ENCODE assay signal across 9 mouse cellular contexts in the genomic region with DNA sequence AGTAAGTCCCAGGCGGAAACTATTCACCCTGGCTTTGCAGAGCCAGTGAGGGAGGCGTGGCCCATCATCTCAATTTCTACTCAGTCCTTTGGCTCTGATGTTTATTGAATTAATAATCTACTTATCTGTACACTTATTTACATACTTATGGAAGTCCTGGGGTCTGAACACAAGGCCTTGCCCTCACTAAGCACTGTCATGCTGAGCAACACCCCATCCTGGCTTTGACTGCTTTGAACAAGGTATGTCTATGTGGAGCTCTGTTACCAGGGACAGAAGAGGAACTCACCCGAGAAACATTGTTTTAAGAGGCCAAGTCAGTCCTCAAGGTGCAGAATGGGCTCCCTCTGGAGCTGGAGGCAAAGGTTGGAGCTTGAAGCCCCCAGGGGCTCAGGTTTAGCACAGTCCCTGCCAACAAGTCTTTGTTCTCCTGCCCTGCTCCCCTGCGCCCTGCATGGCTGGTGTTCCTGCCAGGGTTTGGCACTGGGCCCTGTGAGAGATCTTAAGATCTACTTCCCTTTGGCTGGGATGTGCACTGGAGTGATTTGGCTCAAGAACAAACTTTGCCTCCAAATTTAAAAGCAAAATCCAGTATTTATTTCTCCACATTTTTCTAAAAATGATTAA. TPM values are rescaled to one million over a fixed set of nuclear protein-coding genes. Genes with fewer than 3 reads are reported as not detected.
A peak's percentile ranks its signal among the peaks of the same experiment; 100 is the strongest.
DNase-seq lines count a peak whose midpoint lies in the region; ATAC-seq and TF ChIP-seq lines count a peak whose summit lies in the region.
"Had no signal": no experiment of that assay in that cellular context is flagged by ENCODE, and none has a peak within 500 bp of the region (broad histone marks: within the 10 kb centered on the region; RNA-seq: fewer than 3 reads in every experiment).

No protein-coding gene starts in this region.

- no peak for TF ChIP-seq EP300 in liver, postnatal 0 days (IDR thresholded peaks at IDR 0.05; ENCODE audit: low read depth)

- no peak for ATAC-seq in liver, postnatal 0 days
- ATAC-seq: inflammation-experienced regulatory T-cells, adult 6 months had no signal

- H3K27me3 ChIP-seq in liver, postnatal 0 days (ENCODE audit: insufficient read depth, low read length), result no peaks in the 10 kb centered on the region

- DNase-seq in heart, adult 11 months, result peak; percentile 94
- DNase-seq in heart, adult 8-10 months (ENCODE audit: low spot score), result no peak
- peak; percentile 75 for DNase-seq in urinary bladder, postnatal 14 days (ENCODE audit: low spot score)
- DNase-seq in urinary bladder, adult 18-20 months (ENCODE audit: low spot score in 2 of 2), result no peak
- DNase-seq in liver, postnatal 0 days, result no peak
- DNase-seq in neural tube, embryonic 10.5 days (ENCODE audit: extremely low spot score, low spot score), result no peak
- DNase-seq in thymus, adult 18-20 months, result no peak
- no peak for DNase-seq in layer of hippocampus, adult 9-11 months

- no peaks in the 10 kb centered on the region for H3K9me3 ChIP-seq in liver, postnatal 0 days (ENCODE audit: low read length)

- H3K9ac ChIP-seq in liver, postnatal 0 days (replicated peaks), result no peak overlapping the region

- H3K4me2 ChIP-seq in liver, postnatal 0 days (ENCODE audit: low read depth, low read length), result no peak overlapping the region

- H3K36me3 ChIP-seq in liver, postnatal 0 days (replicated peaks; ENCODE audit: insufficient read depth, low read length), result 0 out of 2 replicates have a peak, but pooled peaks cover 3% of the 10 kb centered on the region

- WGBS in liver, postnatal 0 days (ENCODE audit: insufficient replicate concordance), result 55% methylated on average over 4 of the region's 4 CpGs

- H3K27ac ChIP-seq in liver, postnatal 0 days (ENCODE audit: low read depth), result peak overlapping the region; percentile 86; the same call in 1 of the 2 replicates

- peaks cover 19% of the 10 kb centered on the region for H3K4me1 ChIP-seq in liver, postnatal 0 days (ENCODE audit: insufficient read depth)

- H3K4me3 ChIP-seq in liver, postnatal 0 days (ENCODE audit: low read depth, low read length), result no peak overlapping the region

- no peak for TF ChIP-seq CTCF in liver, postnatal 0 days (IDR thresholded peaks at IDR 0.05; ENCODE audit: low read depth)

RNA-seq across cellular contexts. Expression of a gene that starts 13.0 kb away (rescaled TPM):
- 10 to 100 TPM; 15.4 to 19.9 (median 18.0) TPM for total RNA-seq in heart, adult 8-10 months (2022)
- polyA plus RNA-seq in liver, postnatal 0 days (2015; fragmentation: Nextera tagmentation; extraction: Ambion mirVana), result 5.6 and 6.5 TPM in 2 replicates
- polyA plus RNA-seq: inflammation-experienced regulatory T-cells, adult 6 months had no signal

RNA-seq across cellular contexts. Expression of a gene that starts 23.8 kb away (rescaled TPM):
- total RNA-seq in heart, adult 8-10 months (2022), result 100 to 1,000 TPM; 113 to 146 (median 132) TPM
- polyA plus RNA-seq in liver, postnatal 0 days (2015; fragmentation: Nextera tagmentation; extraction: Ambion mirVana), result 608 and 698 TPM in 2 replicates

RNA-seq across cellular contexts. Expression of a gene that starts 58.9 kb away (rescaled TPM):
- total RNA-seq in heart, adult 8-10 months (2022), result not detected
- polyA plus RNA-seq in liver, postnatal 0 days (2015; fragmentation: Nextera tagmentation; extraction: Ambion mirVana), result 204 and 234 TPM in 2 replicates
- polyA plus RNA-seq: inflammation-experienced regulatory T-cells, adult 6 months had no signal

Comparison
In these comparisons a context has a peak if more than half of its experiments do, and no peak if none do; other contexts are left out.
1. DNase-seq: peak in heart, adult 11 months (single experiment) and urinary bladder, postnatal 14 days (single experiment); none in heart, adult 8-10 months (single experiment), urinary bladder, adult 18-20 months (0 of 2), liver, postnatal 0 days (single experiment), neural tube, embryonic 10.5 days (single experiment), thymus, adult 18-20 months (0 of 2) and layer of hippocampus, adult 9-11 months (single experiment).